Mouse (Mus musculus) neural tube, embryonic 13.5 days (tissue): ENCODE data around the gene Bpifc. TPM values are rescaled to one million over a fixed set of nuclear protein-coding genes. Genes with fewer than 3 reads are reported as not detected.
A peak's percentile ranks its signal among the peaks of the same experiment; 100 is the strongest.

Experiments used
- ATAC-seq: fragments of 200-750 bp; cut with Nextera tagmentation; 2 replicates; pipeline ENCODE4 v1.8.0; 2017; ENCODE audit warnings: low read depth, mild to moderate bottlenecking, moderate TSS enrichment, moderate library complexity
- H3K27ac ChIP-seq: fragments of 300-500 bp; sonication (generic); replicated peaks from 2 replicates; pipeline ENCODE4 v1.5.1; 2015; ENCODE audit warnings: moderate library complexity, mild to moderate bottlenecking, inconsistent platforms
- H3K27me3 ChIP-seq: fragments of 300-500 bp; sonication (generic); 2 replicates; pipeline ENCODE4 v1.6.1; 2015; ENCODE audit warnings: mild to moderate bottlenecking, inconsistent platforms
- H3K36me3 ChIP-seq: fragments of 300-500 bp; sonication (generic); 2 replicates; pipeline ENCODE4 v1.6.1; 2015; ENCODE audit warnings: mild to moderate bottlenecking, inconsistent platforms
- H3K4me1 ChIP-seq: fragments of 300-500 bp; sonication (generic); replicated peaks from 2 replicates; pipeline ENCODE4 v1.6.1; 2015; ENCODE audit warnings: inconsistent platforms
- H3K4me2 ChIP-seq: fragments of 300-500 bp; sonication (generic); 2 replicates; pipeline ENCODE4 v1.6.1; 2015; ENCODE audit warnings: inconsistent platforms, mild to moderate bottlenecking, moderate library complexity
- H3K4me3 ChIP-seq: fragments of 300-500 bp; sonication (generic); 2 replicates; pipeline ENCODE4 v1.5.1; 2015; ENCODE audit warnings: mild to moderate bottlenecking, inconsistent platforms
- H3K9ac ChIP-seq: fragments of 300-500 bp; sonication (generic); 2 replicates; pipeline ENCODE4 v1.6.1; 2015; ENCODE audit warnings: moderate library complexity, mild to moderate bottlenecking, inconsistent platforms
- H3K9me3 ChIP-seq: fragments of 300-500 bp; sonication (generic); 2 replicates; pipeline ENCODE4 v1.6.1; 2016; ENCODE audit warnings: inconsistent platforms
- WGBS: fragments of 180-500 bp; shearing (Covaris S2); methylation state at CpG from one replicate; pipeline ENCODE4 v1.1.7; 2015; 5-methylcytosine and 5-hydroxymethylcytosine counted together
- polyA plus RNA-seq: library from polyadenylated mRNA; unstranded; fragments of >200 nt; fragmentation: Nextera tagmentation; extraction: Ambion mirVana; gene quantifications from 2 replicates; pipeline ENCODE4 v1.2.1, GENCODE M21; 2015

Gene Bpifc
- polyA plus RNA-seq, 1 experiment from 2014 or later, result not detected

GRCm38 (mm10) chr10:86009688-86010087 lies 2.0 kb downstream of the Bpifc start:
- no peak for ATAC-seq
- Histone ChIP-seq H3K4me3 (no peak overlapping the region), H3K27me3 (no peaks in the 10 kb centered on the region), H3K27ac (no peak overlapping the region), H3K9ac (no peak overlapping the region), H3K4me2 (no peak overlapping the region), H3K4me1 (no peaks in the 10 kb centered on the region), H3K36me3 (no peaks in the 10 kb centered on the region), H3K9me3 (no peaks in the 10 kb centered on the region)
- 98% methylated on average over 2 of the region's 2 CpGs for WGBS

GRCm38 (mm10) chr10:86006455-86006854 lies 5.2 kb downstream of the Bpifc start:
- H3K36me3 ChIP-seq, result no peaks in the 10 kb centered on the region
- no peaks in the 10 kb centered on the region for H3K4me1 ChIP-seq
- H3K27me3 ChIP-seq, result no peaks in the 10 kb centered on the region
- no peak for ATAC-seq
- H3K4me2 ChIP-seq, result no peak overlapping the region
- no peak overlapping the region for H3K9ac ChIP-seq
- 71% methylated on average over 5 of the region's 5 CpGs for WGBS
- no peak overlapping the region for H3K27ac ChIP-seq
- no peaks in the 10 kb centered on the region for H3K9me3 ChIP-seq
- no peak overlapping the region for H3K4me3 ChIP-seq

GRCm38 (mm10) chr10:86000447-86000846 lies 11.2 kb downstream of the Bpifc start:
- H3K9ac ChIP-seq, result no peak overlapping the region
- H3K36me3 ChIP-seq, result no peaks in the 10 kb centered on the region
- H3K27ac ChIP-seq, result no peak overlapping the region
- H3K27me3 ChIP-seq, result no peaks in the 10 kb centered on the region
- no peak overlapping the region for H3K4me3 ChIP-seq
- whole genome bisulfite sequencing, result 91% methylated on average over 4 of the region's 4 CpGs
- ATAC-seq, result no peak
- H3K4me2 ChIP-seq, result no peak overlapping the region
- no peaks in the 10 kb centered on the region for H3K4me1 ChIP-seq
- H3K9me3 ChIP-seq, result no peaks in the 10 kb centered on the region

GRCm38 (mm10) chr10:85994543-85995104 lies 17.1 kb downstream of the Bpifc start:
- Histone ChIP-seq H3K27ac (no peak overlapping the region), H3K4me1 (no peaks in the 10 kb centered on the region), H3K36me3 (no peaks in the 10 kb centered on the region), H3K9me3 (no peaks in the 10 kb centered on the region), H3K27me3 (no peaks in the 10 kb centered on the region), H3K4me3 (no peak overlapping the region), H3K4me2 (no peak overlapping the region), H3K9ac (no peak overlapping the region)
- 89% methylated on average over 5 of the region's 5 CpGs for WGBS
- ATAC-seq, result no peak

GRCm38 (mm10) chr10:85993836-85994235 lies 17.9 kb downstream of the Bpifc start:
- Histone ChIP-seq H3K4me3 (no peak overlapping the region), H3K27ac (no peak overlapping the region), H3K4me2 (no peak overlapping the region), H3K27me3 (no peaks in the 10 kb centered on the region), H3K9me3 (no peaks in the 10 kb centered on the region), H3K4me1 (no peaks in the 10 kb centered on the region), H3K36me3 (no peaks in the 10 kb centered on the region), H3K9ac (no peak overlapping the region)
- ATAC-seq, result no peak
- 92% methylated on average over 9 of the region's 9 CpGs for WGBS

GRCm38 (mm10) chr10:85992412-85992811 lies 19.3 kb downstream of the Bpifc start:
- no peak for ATAC-seq
- no peaks in the 10 kb centered on the region for H3K36me3 ChIP-seq
- no peaks in the 10 kb centered on the region for H3K4me1 ChIP-seq
- H3K9ac ChIP-seq, result no peak overlapping the region
- H3K9me3 ChIP-seq, result no peaks in the 10 kb centered on the region
- H3K27ac ChIP-seq, result no peak overlapping the region
- H3K4me3 ChIP-seq, result no peak overlapping the region
- WGBS, result 90% methylated on average over 4 of the region's 4 CpGs
- no peaks in the 10 kb centered on the region for H3K27me3 ChIP-seq
- H3K4me2 ChIP-seq, result no peak overlapping the region

GRCm38 (mm10) chr10:85989412-85990115 lies 22.1 kb downstream of the Bpifc start:
- no peaks in the 10 kb centered on the region for H3K9me3 ChIP-seq
- H3K4me3 ChIP-seq, result no peak overlapping the region
- H3K4me2 ChIP-seq, result no peak overlapping the region
- no peak for ATAC-seq
- no peak overlapping the region for H3K9ac ChIP-seq
- no peaks in the 10 kb centered on the region for H3K36me3 ChIP-seq
- 79% methylated on average over 6 of the region's 6 CpGs for WGBS
- no peak overlapping the region for H3K27ac ChIP-seq
- no peaks in the 10 kb centered on the region for H3K27me3 ChIP-seq
- H3K4me1 ChIP-seq, result no peaks in the 10 kb centered on the region

GRCm38 (mm10) chr10:85972915-85973314 lies 38.8 kb downstream of the Bpifc start:
- 87% methylated on average over 4 of the region's 4 CpGs for WGBS
- ATAC-seq, result no peak
- H3K4me3 ChIP-seq, result no peak overlapping the region
- no peak overlapping the region for H3K9ac ChIP-seq
- 0 out of 2 replicates have a peak, but pooled peaks cover 6% of the 10 kb centered on the region for H3K9me3 ChIP-seq
- H3K36me3 ChIP-seq, result no peaks in the 10 kb centered on the region
- no peaks in the 10 kb centered on the region for H3K27me3 ChIP-seq
- H3K4me1 ChIP-seq, result no peaks in the 10 kb centered on the region
- H3K27ac ChIP-seq, result no peak overlapping the region
- H3K4me2 ChIP-seq, result no peak overlapping the region

DNA sequence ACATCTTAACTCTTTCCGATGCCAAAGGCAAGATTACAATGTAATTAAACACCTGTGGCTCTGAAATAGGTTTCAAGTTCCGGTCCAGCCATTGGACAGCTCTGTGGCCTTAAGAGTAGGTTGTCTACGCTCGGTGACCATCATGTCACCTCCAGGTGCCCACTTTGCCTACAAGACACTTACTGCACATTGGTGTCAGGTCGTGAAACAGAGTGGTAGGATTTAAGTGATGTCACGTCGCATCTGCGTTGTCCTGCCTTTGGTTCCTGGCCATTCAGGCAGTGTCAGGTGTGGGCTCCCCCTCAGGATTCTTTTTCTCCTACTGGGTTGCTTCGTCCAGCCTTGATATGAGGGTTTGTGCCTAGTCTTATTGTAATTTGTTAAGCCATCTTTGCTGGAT lies 39.9 kb downstream of the Bpifc start:
- no peaks in the 10 kb centered on the region for H3K4me1 ChIP-seq
- ATAC-seq, result no peak
- WGBS, result 94% methylated on average over 9 of the region's 9 CpGs
- no peak overlapping the region for H3K4me3 ChIP-seq
- no peaks in the 10 kb centered on the region for H3K36me3 ChIP-seq
- H3K9me3 ChIP-seq, result 0 out of 2 replicates have a peak, but pooled peaks cover 6% of the 10 kb centered on the region
- no peak overlapping the region for H3K9ac ChIP-seq
- no peak overlapping the region for H3K27ac ChIP-seq
- H3K27me3 ChIP-seq, result no peaks in the 10 kb centered on the region
- no peak overlapping the region for H3K4me2 ChIP-seq

DNA sequence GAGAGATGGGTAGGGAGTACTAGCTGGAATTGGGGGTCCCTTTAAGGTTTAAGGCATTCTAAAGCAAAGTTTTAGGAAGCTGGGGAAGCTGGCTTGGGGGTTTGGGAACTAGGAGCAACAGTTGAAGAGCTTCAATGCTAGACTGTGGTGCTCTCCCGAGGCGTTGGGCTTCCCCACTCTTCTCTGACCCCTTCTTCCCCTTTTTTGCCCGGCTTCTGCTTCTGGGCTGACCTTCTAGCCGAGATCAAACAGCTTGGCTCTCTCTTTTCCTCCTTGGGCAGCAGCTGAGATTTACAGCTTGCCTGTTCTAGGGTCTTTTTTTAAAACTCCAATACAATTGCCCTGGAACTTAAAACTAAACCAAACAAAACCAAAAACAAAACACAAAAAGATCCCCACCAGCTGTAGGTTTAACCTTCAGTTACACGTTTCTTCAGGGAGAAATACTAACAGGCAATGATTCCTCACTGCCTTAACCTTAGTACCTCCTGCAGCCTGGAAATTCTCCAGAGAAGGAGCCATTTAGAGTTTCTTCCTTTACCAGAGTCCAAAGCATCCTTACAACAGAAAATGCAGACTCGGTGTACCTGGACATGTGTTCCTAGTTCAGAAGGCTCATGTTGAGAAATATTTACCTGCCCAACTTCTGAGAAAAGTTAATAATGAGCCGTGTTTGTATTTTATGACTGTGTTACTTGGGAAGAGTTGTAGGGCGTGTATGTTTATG lies 41.6 kb downstream of the Bpifc start:
- Histone ChIP-seq H3K9ac (no peak overlapping the region), H3K36me3 (no peaks in the 10 kb centered on the region), H3K9me3 (0 out of 2 replicates have a peak, but pooled peaks cover 6% of the 10 kb centered on the region), H3K27ac (no peak overlapping the region), H3K4me3 (no peak overlapping the region), H3K27me3 (no peaks in the 10 kb centered on the region; the same call in 1 of the 2 replicates), H3K4me2 (no peak overlapping the region), H3K4me1 (no peaks in the 10 kb centered on the region)
- no peak for ATAC-seq
- 46% methylated on average over 8 of the region's 8 CpGs for WGBS

GRCm38 (mm10) chr10:85968731-85969130 lies 43.0 kb downstream of the Bpifc start:
- H3K27ac ChIP-seq, result no peak overlapping the region
- no peak overlapping the region for H3K4me2 ChIP-seq
- no peaks in the 10 kb centered on the region for H3K4me1 ChIP-seq
- no peaks in the 10 kb centered on the region; the same call in 1 of the 2 replicates for H3K27me3 ChIP-seq
- ATAC-seq, result no peak
- no peak overlapping the region for H3K9ac ChIP-seq
- 58% methylated on average over 2 of the region's 2 CpGs for WGBS
- H3K36me3 ChIP-seq, result no peaks in the 10 kb centered on the region
- H3K4me3 ChIP-seq, result no peak overlapping the region
- no peaks in the 10 kb centered on the region for H3K9me3 ChIP-seq

GRCm38 (mm10) chr10:85968157-85968634 lies 43.5 kb downstream of the Bpifc start:
- Histone ChIP-seq H3K4me1 (no peaks in the 10 kb centered on the region), H3K27ac (no peak overlapping the region), H3K27me3 (no peaks in the 10 kb centered on the region; the same call in 1 of the 2 replicates), H3K9me3 (no peaks in the 10 kb centered on the region), H3K9ac (0 out of 2 replicates have a peak overlapping the region, but pooled peaks have one; percentile 17), H3K4me2 (no peak overlapping the region), H3K4me3 (no peak overlapping the region), H3K36me3 (no peaks in the 10 kb centered on the region)
- peak; percentile 65 for ATAC-seq
- 16% methylated on average over 7 of the region's 7 CpGs for WGBS
